Mouse (Mus musculus) right cerebral cortex, adult 2 months (tissue): ENCODE measurements around the gene Gm28079.
"Not testable (repeated sequence)": the region's sequence is repeated elsewhere in the genome, so short reads cannot be mapped to it uniquely, and the experiment has no call there.

ENCODE experiments used
- DNase-seq, 2 experiments: peaks; one replicate each; pipeline ENCODE4 v3.0.0; 2021 to 2022; ENCODE audit warnings: low spot score in 2 of 2

Gene Gm28079

DNA sequence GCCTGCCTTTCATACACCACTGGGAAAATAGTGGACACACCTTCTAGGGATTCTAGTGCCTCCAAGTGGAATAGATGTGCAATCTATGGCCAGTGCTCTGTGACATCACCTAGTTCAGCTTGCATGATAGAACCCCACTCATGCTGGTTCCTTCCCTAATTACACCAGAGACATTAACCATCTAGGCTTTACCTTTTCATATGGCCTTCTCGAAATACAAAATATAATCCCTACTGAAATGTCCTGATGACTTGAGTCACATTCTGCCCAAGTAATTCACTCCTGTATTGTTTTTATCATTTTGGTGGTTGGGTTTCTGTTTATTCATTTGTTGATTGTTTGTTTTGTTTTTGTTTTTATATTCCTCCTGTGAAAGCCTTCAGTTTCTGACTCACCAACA, at the start of gene Gm28079:
Gm28079 (minus strand) TSS at position 101 of the 400 bp plus-strand sequence.
- not testable (repeated sequence) for DNase-seq
